Mouse (Mus musculus): ENCODE results near the gene E2f4. TPM values are rescaled to one million over a fixed set of nuclear protein-coding genes. Genes with fewer than 3 reads are reported as not detected.
"Not testable (repeated sequence)": the region's sequence is repeated elsewhere in the genome, so short reads cannot be mapped to it uniquely, and the experiment has no call there.

Gene E2f4
- polyA plus RNA-seq, 1 experiment from 2014 or later, result 136 TPM

GRCm38 (mm10) chr8:105290554-105291314 lies 6.7 kb upstream of the E2f4 start:
- WGBS, result 6% methylated on average over 31 of the region's 31 CpGs
- H3K36me3 ChIP-seq (replicated peaks), result 0 out of 2 replicates have a peak, but pooled peaks cover under 1% of the 10 kb centered on the region
- H3K4me3 ChIP-seq, result peak overlapping the region; percentile 65
- H3K27ac ChIP-seq, result no peak overlapping the region
- peak; percentile 89 for DNase-seq (ENCODE audit: extremely low spot score, low spot score)
- no peaks in the 10 kb centered on the region for H3K9me3 ChIP-seq
- H3K4me1 ChIP-seq, result peaks cover 35% of the 10 kb centered on the region
- H3K27me3 ChIP-seq (ENCODE audit: poor library complexity, severe bottlenecking), result peaks cover 39% of the 10 kb centered on the region

- DNase-seq (ENCODE audit: extremely low spot score, low spot score); H3K36me3 ChIP-seq (replicated peaks); H3K9me3 ChIP-seq; H3K27ac ChIP-seq: not testable (repeated sequence)
- Histone ChIP-seq H3K4me1 (peaks cover 35% of the 10 kb centered on the region), H3K27me3 (ENCODE audit: poor library complexity, severe bottlenecking) (peaks cover 37% of the 10 kb centered on the region), H3K4me3 (peak overlapping the region; percentile 65; the same call in 1 of the 2 replicates)
- 91% methylated on average over 8 of the region's 8 CpGs for WGBS
Observed at GRCm38 (mm10) chr8:105291364-105291763, 6.1 kb upstream of the E2f4 start.

GRCm38 (mm10) chr8:105291802-105292201 lies 5.7 kb upstream of the E2f4 start:
- not testable (repeated sequence) for H3K27ac ChIP-seq; DNase-seq (ENCODE audit: extremely low spot score, low spot score); H3K4me3 ChIP-seq; H3K9me3 ChIP-seq; H3K36me3 ChIP-seq (replicated peaks)
- Histone ChIP-seq H3K4me1 (peaks cover 37% of the 10 kb centered on the region), H3K27me3 (ENCODE audit: poor library complexity, severe bottlenecking) (peaks cover 34% of the 10 kb centered on the region)
- WGBS, result 70% methylated on average over 3 of the region's 3 CpGs

GRCm38 (mm10) chr8:105292471-105292870 lies 5.0 kb upstream of the E2f4 start:
- WGBS, result 89% methylated on average over 7 of the region's 7 CpGs
- Histone ChIP-seq H3K4me3 (no peak overlapping the region), H3K4me1 (peaks cover 43% of the 10 kb centered on the region), H3K27me3 (ENCODE audit: poor library complexity, severe bottlenecking) (peaks cover 34% of the 10 kb centered on the region), H3K27ac (no peak overlapping the region), H3K36me3 (replicated peaks) (no peaks in the 10 kb centered on the region), H3K9me3 (no peaks in the 10 kb centered on the region)
- no peak for DNase-seq (ENCODE audit: extremely low spot score, low spot score)

- Histone ChIP-seq H3K27ac (no peak overlapping the region), H3K9me3 (no peaks in the 10 kb centered on the region), H3K27me3 (ENCODE audit: poor library complexity, severe bottlenecking) (peaks cover 34% of the 10 kb centered on the region), H3K4me3 (no peak overlapping the region), H3K4me1 (peaks cover 42% of the 10 kb centered on the region), H3K36me3 (replicated peaks) (peaks cover 2% of the 10 kb centered on the region)
- WGBS, result 72% methylated on average over 19 of the region's 19 CpGs
- no peak for DNase-seq (ENCODE audit: extremely low spot score, low spot score)
Observed at GRCm38 (mm10) chr8:105293405-105293804, 4.1 kb upstream of the E2f4 start.

GRCm38 (mm10) chr8:105294776-105295175 lies 2.7 kb upstream of the E2f4 start:
- WGBS, result 68% methylated on average over 9 of the region's 9 CpGs
- no peak for DNase-seq (ENCODE audit: extremely low spot score, low spot score)
- Histone ChIP-seq H3K4me1 (peaks cover 39% of the 10 kb centered on the region), H3K27me3 (ENCODE audit: poor library complexity, severe bottlenecking) (peaks cover 30% of the 10 kb centered on the region), H3K27ac (no peak overlapping the region), H3K9me3 (no peaks in the 10 kb centered on the region), H3K36me3 (replicated peaks) (peaks cover 15% of the 10 kb centered on the region), H3K4me3 (peak overlapping the region; percentile 29; the same call in 1 of the 2 replicates)

- H3K4me1 ChIP-seq, result peaks cover 34% of the 10 kb centered on the region
- H3K36me3 ChIP-seq (replicated peaks), result peaks cover 20% of the 10 kb centered on the region
- H3K27ac ChIP-seq, result no peak overlapping the region
- no peak for DNase-seq (ENCODE audit: extremely low spot score, low spot score)
- H3K9me3 ChIP-seq, result no peaks in the 10 kb centered on the region
- H3K27me3 ChIP-seq (ENCODE audit: poor library complexity, severe bottlenecking), result peaks cover 25% of the 10 kb centered on the region
- peak overlapping the region; percentile 29 for H3K4me3 ChIP-seq
- 70% methylated on average over 11 of the region's 11 CpGs for WGBS
Observed at GRCm38 (mm10) chr8:105295256-105295655, 2.2 kb upstream of the E2f4 start.

- no peaks in the 10 kb centered on the region for H3K9me3 ChIP-seq
- DNase-seq (ENCODE audit: extremely low spot score, low spot score), result no peak
- peaks cover 17% of the 10 kb centered on the region for H3K27me3 ChIP-seq (ENCODE audit: poor library complexity, severe bottlenecking)
- peaks cover 28% of the 10 kb centered on the region for H3K36me3 ChIP-seq (replicated peaks)
- WGBS, result 78% methylated on average over 11 of the region's 11 CpGs
- peak within 1 kb of the TSS; percentile 92; the same call in 1 of the 2 replicates for H3K27ac ChIP-seq
- peak within 1 kb of the TSS; percentile 98 for H3K4me3 ChIP-seq
- H3K4me1 ChIP-seq, result peaks cover 26% of the 10 kb centered on the region
Observed at GRCm38 (mm10) chr8:105295895-105296573, 1.4 kb upstream of the E2f4 start, which contains the start of gene Exoc3l. Gene Exoc3l (minus strand): TSS chr8:105296101.

GRCm38 (mm10) chr8:105298351-105299252 lies 1.1 kb downstream of the E2f4 start:
- H3K27ac ChIP-seq, result peak overlapping the region; percentile 92
- peaks cover 54% of the 10 kb centered on the region for H3K36me3 ChIP-seq (replicated peaks)
- WGBS, result 70% methylated on average over 18 of the region's 18 CpGs
- no peaks in the 10 kb centered on the region for H3K9me3 ChIP-seq
- peaks cover 3% of the 10 kb centered on the region for H3K27me3 ChIP-seq (ENCODE audit: poor library complexity, severe bottlenecking)
- H3K4me3 ChIP-seq, result peak overlapping the region; percentile 98
- peaks cover 23% of the 10 kb centered on the region for H3K4me1 ChIP-seq
- DNase-seq (ENCODE audit: extremely low spot score, low spot score), result no peak

- Histone ChIP-seq H3K4me1 (peaks cover 31% of the 10 kb centered on the region), H3K9me3 (no peaks in the 10 kb centered on the region), H3K36me3 (replicated peaks) (peaks cover 67% of the 10 kb centered on the region), H3K4me3 (no peak overlapping the region), H3K27me3 (ENCODE audit: poor library complexity, severe bottlenecking) (no peaks in the 10 kb centered on the region), H3K27ac (no peak overlapping the region)
- WGBS, result 95% methylated on average over 8 of the region's 8 CpGs
- DNase-seq (ENCODE audit: extremely low spot score, low spot score), result no peak
Observed at GRCm38 (mm10) chr8:105299962-105300361, 2.5 kb downstream of the E2f4 start.

GRCm38 (mm10) chr8:105303396-105303795 lies 5.9 kb downstream of the E2f4 start:
- WGBS, result 88% methylated on average over 8 of the region's 8 CpGs
- Histone ChIP-seq H3K4me1 (peaks cover 33% of the 10 kb centered on the region), H3K27me3 (ENCODE audit: poor library complexity, severe bottlenecking) (no peaks in the 10 kb centered on the region), H3K27ac (no peak overlapping the region), H3K36me3 (replicated peaks) (peaks cover 91% of the 10 kb centered on the region), H3K9me3 (no peaks in the 10 kb centered on the region), H3K4me3 (no peak overlapping the region)
- DNase-seq (ENCODE audit: extremely low spot score, low spot score), result no peak

- H3K9me3 ChIP-seq, result no peaks in the 10 kb centered on the region
- WGBS, result 93% methylated on average over 9 of the region's 9 CpGs
- peaks cover 91% of the 10 kb centered on the region for H3K36me3 ChIP-seq (replicated peaks)
Observed at GRCm38 (mm10) chr8:105303874-105304273, 6.4 kb downstream of the E2f4 start.

More at GRCm38 (mm10) chr8:105303874-105304273, 6.4 kb downstream of the E2f4 start:
- Histone ChIP-seq H3K27ac (no peak overlapping the region), H3K4me3 (no peak overlapping the region), H3K27me3 (ENCODE audit: poor library complexity, severe bottlenecking) (no peaks in the 10 kb centered on the region), H3K4me1 (peaks cover 28% of the 10 kb centered on the region)
- no peak for DNase-seq (ENCODE audit: extremely low spot score, low spot score)

Measured in forebrain, embryonic 10.5 days (tissue).